Mouse (Mus musculus) olfactory bulb, adult 2 months (tissue): ENCODE data around the gene Ilf2.

Experiments used
- CTCF ChIP-seq: fragments of 200-500 bp; IDR thresholded peaks from 2 replicates; pipeline ENCODE4 v1.5.1; 2012; ENCODE audit warnings: low read depth, mild to moderate bottlenecking, low read length, moderate library complexity; ENCODE audit not compliant: insufficient read depth
- POLR2A ChIP-seq: fragments of 200-500 bp; IDR thresholded peaks from 2 replicates; pipeline ENCODE4 v1.6.1; 2012; ENCODE audit warnings: mild to moderate bottlenecking, low read depth, low read length, moderate library complexity; ENCODE audit not compliant: insufficient read depth

- TF ChIP-seq CTCF (no peak), POLR2A (no peak)
Observed at GRCm38 (mm10) chr3:90440756-90441155, 35.2 kb upstream of the Ilf2 start.
